Mouse (Mus musculus): ENCODE data around the gene Alg9.
"Not testable (repeated sequence)": the region's sequence is repeated elsewhere in the genome, so short reads cannot be mapped to it uniquely, and the experiment has no call there.

Gene Alg9

DNA sequence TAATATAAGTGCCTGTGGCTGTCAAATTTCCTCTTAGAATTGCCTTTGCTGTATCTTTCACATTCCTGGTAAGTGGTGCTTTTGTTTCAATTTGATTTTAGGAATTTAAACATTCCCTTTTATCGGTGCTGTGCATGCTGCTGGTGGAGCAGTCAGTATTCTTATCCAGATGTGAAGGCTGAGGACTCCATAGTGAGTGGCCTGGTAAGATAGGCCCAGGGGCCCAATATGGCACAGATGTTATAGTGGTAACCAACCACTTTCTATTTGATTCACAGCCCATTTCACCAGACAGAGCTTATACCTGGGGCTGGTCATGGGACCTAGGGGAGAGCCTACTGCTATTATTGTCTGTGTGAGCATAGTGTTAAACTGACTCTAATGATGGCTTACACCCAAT, 41.7 kb downstream of the Alg9 start:
- no peak for DNase-seq (ENCODE audit: low spot score)

DNA sequence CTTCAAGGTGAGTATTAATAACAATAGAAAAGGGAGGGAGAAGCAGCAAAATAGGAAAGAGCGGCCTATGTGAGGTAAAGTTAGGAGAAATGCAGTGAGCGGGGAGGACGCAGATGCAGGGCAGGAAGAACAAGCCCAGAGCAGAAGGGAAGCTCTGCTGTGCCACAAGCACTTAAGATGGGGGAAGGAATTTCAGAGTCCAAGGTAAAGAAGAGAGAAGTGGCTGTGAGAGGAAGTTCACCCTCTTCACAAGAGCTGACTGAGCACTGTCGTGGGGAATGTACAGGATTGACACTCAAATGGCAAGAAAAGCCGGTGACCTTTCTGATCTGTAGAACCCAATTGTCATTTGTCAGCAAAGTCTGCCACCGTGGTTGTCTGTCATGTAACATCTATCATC, 43.2 kb downstream of the Alg9 start:
- DNase-seq (ENCODE audit: low spot score), result no peak

DNA sequence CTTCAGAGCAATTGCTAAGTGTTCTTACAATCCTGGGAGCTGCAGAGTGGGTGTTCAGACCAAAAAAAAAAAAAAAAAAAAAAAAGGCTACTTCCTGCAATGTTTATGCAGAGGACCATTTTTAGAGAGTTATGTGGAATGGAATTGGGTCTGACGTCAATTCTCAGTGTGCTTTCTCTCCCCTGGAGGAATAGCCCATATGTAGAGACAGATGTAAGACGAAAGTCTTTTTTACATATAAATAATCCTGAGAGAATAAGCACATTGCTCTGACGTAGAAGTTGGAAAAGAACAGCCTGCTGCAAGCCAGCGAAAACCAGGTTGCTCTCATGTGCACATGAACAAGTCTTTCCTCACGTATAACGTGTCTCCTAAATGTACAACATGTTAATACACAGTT, 44.9 kb downstream of the Alg9 start:
- no peak for DNase-seq (ENCODE audit: low spot score)

GRCm38 (mm10) chr9:50821651-50822050, 46.8 kb downstream of the Alg9 start:
- no peak for DNase-seq (ENCODE audit: low spot score)

DNA sequence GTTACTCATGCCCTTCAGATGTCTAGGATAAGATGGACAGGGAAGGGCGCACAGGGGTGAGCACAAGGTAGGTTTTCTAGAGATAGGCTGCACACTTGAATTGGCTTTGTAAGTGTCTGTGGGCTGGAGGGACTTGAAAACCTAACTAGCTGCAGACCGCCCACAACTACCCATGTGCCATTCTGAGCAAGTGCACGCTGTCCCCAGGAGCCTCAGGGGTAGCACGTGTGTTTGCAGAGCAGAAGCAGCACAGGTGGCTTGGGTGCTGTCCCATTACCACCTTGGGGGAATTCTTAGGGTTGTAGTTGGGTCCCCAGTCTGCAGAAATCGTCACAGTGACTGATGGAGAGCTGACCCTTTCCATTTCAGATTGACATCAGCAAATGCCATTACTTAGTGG, 47.4 kb downstream of the Alg9 start:
- DNase-seq (ENCODE audit: low spot score), result no peak

DNA sequence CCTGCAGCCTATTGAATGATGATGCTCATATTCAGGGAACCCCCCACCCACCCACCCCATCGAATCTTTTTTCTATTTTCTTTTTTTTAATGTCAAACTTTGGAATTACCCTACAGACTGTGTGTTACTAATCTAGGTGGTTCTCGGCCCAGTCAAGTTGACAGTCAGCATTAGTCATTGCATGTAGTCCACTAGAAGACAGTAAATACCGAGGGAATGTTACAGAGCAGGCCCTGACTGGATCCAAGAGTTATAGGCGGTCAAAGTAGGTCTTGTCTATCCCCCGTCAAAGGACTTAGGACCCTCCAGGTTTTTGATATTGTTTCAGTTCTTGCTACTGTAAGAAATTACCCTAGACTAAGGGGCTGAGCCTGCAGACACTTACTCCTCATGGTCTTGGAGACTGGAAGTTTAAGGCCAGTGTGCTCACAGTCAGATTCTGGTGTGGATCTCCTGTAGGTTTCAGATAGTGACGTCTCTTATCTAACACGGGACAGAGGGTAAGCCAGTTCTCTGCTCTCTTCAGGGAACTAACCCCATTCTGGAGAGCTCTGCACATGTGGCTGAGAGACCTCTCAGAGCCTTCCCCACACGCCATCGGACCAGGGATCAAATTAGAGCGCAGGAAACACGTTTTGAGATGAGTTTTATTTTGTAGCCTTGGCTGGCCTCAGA, 49.1 kb downstream of the Alg9 start:
- no peak for DNase-seq (ENCODE audit: low spot score)

- DNase-seq (ENCODE audit: low spot score), result no peak
Observed at GRCm38 (mm10) chr9:50831514-50831913, 56.7 kb downstream of the Alg9 start.

- no peak for DNase-seq (ENCODE audit: low spot score)
Observed at GRCm38 (mm10) chr9:50832162-50832561, 57.3 kb downstream of the Alg9 start.

- not testable (repeated sequence) for DNase-seq (ENCODE audit: low spot score)
Observed at GRCm38 (mm10) chr9:50832582-50832981, 57.8 kb downstream of the Alg9 start.

- DNase-seq (ENCODE audit: low spot score), result no peak
Observed at GRCm38 (mm10) chr9:50833786-50834185, 59.0 kb downstream of the Alg9 start.

DNA sequence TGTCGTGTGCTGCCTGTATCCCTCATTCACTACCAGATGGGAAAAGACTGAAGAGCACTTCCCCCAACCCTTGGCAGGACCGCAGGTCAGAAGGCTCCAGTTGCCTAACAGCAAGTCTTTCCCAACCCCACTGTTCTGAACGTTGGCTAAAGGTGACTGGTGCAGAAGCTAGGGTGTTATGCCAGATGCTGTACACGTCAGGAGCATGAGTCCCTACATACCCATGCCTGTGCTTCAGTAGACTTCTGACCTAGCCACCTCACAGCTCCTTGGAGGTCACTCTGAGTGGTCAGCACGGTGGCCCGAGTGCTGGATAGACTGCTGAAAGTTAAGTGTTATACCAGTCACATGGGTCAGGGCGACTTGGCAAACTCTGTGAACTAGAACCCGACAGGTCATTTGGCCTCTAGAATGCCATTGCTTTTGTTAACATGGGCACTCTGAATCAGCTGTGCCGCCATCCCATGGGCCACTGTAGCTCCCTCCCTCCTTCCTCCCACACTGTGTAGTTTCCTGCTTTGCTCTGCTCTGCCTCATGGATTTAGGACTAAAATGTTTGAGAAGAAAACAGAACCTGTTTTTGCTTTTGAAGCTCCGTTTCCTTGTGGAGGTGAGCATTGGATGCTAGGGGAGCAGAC, 60.4 kb downstream of the Alg9 start:
- no peak for DNase-seq (ENCODE audit: low spot score)

DNA sequence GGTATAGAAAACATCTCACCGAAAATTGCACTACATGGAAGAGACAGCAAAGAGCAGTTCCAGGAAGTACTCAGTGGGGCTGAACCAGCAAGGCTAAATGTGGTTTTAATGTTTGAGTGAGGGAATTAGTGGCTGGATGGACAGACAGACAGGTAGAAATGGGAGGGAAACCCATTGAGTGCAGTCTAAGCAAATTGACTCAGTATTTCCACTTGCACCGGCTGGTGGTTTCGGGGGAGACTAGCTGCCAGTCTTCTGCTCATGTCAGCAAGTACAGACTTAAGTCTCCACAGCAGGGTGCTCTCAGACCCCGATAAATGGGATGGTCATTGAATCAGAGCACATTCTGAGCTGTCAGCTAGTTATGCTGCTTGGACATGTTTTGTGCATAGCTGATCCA, 61.3 kb downstream of the Alg9 start:
- DNase-seq (ENCODE audit: low spot score), result no peak

DNA sequence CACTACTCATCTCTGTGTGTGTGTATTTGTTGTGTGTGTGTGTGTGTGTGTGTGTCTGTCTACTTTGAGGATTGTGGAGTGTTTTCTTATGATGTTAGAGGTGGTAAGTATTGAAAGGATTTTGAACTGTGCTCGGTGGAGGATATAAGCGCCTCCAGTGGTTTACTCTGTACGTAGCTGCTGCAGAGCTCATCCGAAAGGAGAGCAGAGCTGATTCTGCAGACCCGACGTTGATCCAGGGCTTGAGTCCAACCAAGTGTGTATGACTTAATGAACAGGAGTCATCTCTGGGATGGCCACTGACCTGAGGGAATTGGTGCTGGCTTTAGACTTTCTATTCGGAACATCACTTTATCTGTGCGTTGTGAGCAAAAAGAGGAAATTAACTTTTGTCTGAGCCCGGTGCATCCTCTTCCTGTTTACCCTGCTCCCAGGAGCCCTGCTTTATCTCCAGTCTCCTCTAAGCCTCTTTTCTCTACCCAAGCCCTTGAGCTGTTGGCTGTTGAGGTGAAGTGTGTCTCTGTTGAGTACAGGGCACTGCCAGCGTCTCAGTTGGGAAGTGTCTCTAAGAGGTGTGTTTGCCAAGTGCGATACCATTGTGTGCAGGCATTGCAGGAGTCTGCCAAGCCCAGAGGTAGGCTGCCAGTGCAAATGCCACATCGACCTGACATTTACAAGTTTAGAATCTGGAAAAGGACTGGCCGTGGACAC, 66.4 kb downstream of the Alg9 start:
- DNase-seq (ENCODE audit: low spot score), result no peak

DNA sequence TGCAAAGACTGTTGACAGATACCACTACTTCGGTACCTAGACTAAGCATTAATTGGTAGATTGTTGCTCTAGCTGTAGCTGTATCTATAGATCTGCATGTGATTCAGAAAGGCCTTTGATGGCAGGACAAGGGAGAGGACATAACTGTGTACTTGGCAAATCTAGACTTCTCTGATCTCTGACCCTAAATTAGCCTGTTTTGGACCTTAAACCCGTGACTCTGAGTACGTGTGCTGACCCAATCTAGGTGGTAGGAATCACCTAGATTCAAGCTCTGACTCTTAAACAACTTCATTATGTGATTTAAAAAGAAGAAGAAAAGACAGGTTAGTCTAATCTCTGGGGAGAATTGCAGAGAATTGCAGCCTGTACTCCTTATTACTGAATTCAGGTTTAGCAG, 70.3 kb downstream of the Alg9 start, which contains the start of gene Ppp2r1b:
Gene Ppp2r1b, plus strand, starts transcription at position 221 of the 400 bp plus-strand sequence.
- no peak for DNase-seq (ENCODE audit: low spot score)

GRCm38 (mm10) chr9:50845547-50845946, 70.7 kb downstream of the Alg9 start:
- no peak for DNase-seq (ENCODE audit: low spot score)

- DNase-seq (ENCODE audit: low spot score), result no peak
Observed at GRCm38 (mm10) chr9:50847133-50847532, 72.3 kb downstream of the Alg9 start.

- DNase-seq (ENCODE audit: low spot score), result no peak
Observed at GRCm38 (mm10) chr9:50847606-50848368, 73.0 kb downstream of the Alg9 start.

GRCm38 (mm10) chr9:50848821-50849220, 74.0 kb downstream of the Alg9 start:
- no peak for DNase-seq (ENCODE audit: low spot score)

GRCm38 (mm10) chr9:50849249-50849648, 74.4 kb downstream of the Alg9 start:
- peak; percentile 92 for DNase-seq (ENCODE audit: low spot score)

- DNase-seq (ENCODE audit: low spot score), result no peak
Observed at GRCm38 (mm10) chr9:50849755-50850154, 74.9 kb downstream of the Alg9 start.

DNA sequence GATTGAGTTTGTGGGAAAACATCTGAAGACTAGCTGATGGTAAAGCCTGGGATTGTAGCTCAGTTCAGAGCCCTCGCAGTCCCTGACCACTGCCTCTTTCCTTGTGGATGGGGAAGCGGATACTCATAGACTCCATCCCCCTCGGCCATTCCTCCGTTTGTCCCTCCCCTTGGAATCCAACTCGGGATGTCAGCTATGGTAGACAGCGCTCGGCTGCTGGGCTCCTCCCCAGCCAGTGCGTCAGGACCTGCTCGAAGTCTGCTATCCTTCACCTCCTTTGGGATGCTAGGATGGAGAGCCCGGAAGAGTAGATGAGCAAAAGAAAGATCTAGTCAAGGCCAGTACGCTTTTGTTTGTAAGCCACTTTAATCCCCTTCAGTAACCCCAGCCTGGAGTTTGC, 75.5 kb downstream of the Alg9 start:
- no peak for DNase-seq (ENCODE audit: low spot score)

DNA sequence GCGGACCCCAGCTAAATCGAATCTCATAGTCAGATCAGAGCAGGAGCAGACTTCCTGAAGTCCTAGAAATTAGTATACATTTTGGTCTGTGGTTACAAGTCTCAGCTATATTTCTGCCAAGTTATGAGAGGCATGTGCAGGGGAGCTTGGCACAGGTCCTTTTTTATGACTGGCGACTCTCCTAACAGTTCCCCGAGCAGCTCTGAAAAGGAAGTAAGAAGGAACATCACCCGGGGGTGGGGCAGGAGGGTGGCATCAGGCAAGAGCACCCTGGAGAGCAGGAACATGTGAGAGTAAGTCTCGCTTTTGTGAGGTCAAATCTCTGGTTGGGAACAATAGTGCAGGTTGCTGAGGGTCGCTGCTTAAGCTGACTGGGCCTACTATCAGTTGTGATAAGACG, 75.9 kb downstream of the Alg9 start:
- DNase-seq (ENCODE audit: low spot score), result no peak

All from ovary, postnatal 10 days (tissue).